Mouse (Mus musculus): Measurements from ENCODE around the gene Sorcs2.
A peak's percentile ranks its signal among the peaks of the same experiment; 100 is the strongest.

Gene Sorcs2

GRCm38 (mm10) chr5:36356659-36357058 lies 41.3 kb downstream of the Sorcs2 start:
- DNase-seq = no peak

- DNase-seq = no peak
Measured at GRCm38 (mm10) chr5:36355683-36356082, 42.3 kb downstream of the Sorcs2 start.

GRCm38 (mm10) chr5:36353679-36354078 lies 44.3 kb downstream of the Sorcs2 start:
- no peak for DNase-seq

GRCm38 (mm10) chr5:36353194-36353593 lies 44.7 kb downstream of the Sorcs2 start:
- no peak for DNase-seq

GRCm38 (mm10) chr5:36346698-36347097 lies 51.2 kb downstream of the Sorcs2 start:
- no peak for DNase-seq

GRCm38 (mm10) chr5:36339283-36339682 lies 58.7 kb downstream of the Sorcs2 start:
- DNase-seq = no peak

- peak; percentile 32 for DNase-seq
Measured at GRCm38 (mm10) chr5:36336252-36336651, 61.7 kb downstream of the Sorcs2 start.

- DNase-seq = no peak
Measured at GRCm38 (mm10) chr5:36335661-36336060, 62.3 kb downstream of the Sorcs2 start.

GRCm38 (mm10) chr5:36334227-36334626 lies 63.7 kb downstream of the Sorcs2 start:
- DNase-seq = no peak

- no peak for DNase-seq
Measured at GRCm38 (mm10) chr5:36330472-36331155, 67.3 kb downstream of the Sorcs2 start.

- no peak for DNase-seq
Measured at GRCm38 (mm10) chr5:36326057-36327010, 71.6 kb downstream of the Sorcs2 start.

GRCm38 (mm10) chr5:36324140-36324572 lies 73.8 kb downstream of the Sorcs2 start:
- DNase-seq = peak; percentile 80

GRCm38 (mm10) chr5:36323526-36323925 lies 74.4 kb downstream of the Sorcs2 start:
- DNase-seq = peak; percentile 58

GRCm38 (mm10) chr5:36321581-36321980 lies 76.4 kb downstream of the Sorcs2 start:
- no peak for DNase-seq

- no peak for DNase-seq
Measured at GRCm38 (mm10) chr5:36320667-36321066, 77.3 kb downstream of the Sorcs2 start.

- no peak for DNase-seq
Measured at GRCm38 (mm10) chr5:36317641-36318368, 80.1 kb downstream of the Sorcs2 start.

GRCm38 (mm10) chr5:36315106-36315505 lies 82.8 kb downstream of the Sorcs2 start:
- no peak for DNase-seq

GRCm38 (mm10) chr5:36313353-36314079 lies 84.4 kb downstream of the Sorcs2 start:
- peak; percentile 68 for DNase-seq

GRCm38 (mm10) chr5:36312926-36313325 lies 85.0 kb downstream of the Sorcs2 start:
- no peak for DNase-seq

- DNase-seq = peak; percentile 58
Measured at GRCm38 (mm10) chr5:36304299-36304980, 93.5 kb downstream of the Sorcs2 start.

GRCm38 (mm10) chr5:36301166-36301565 lies 96.8 kb downstream of the Sorcs2 start:
- no peak for DNase-seq

- no peak for DNase-seq
Measured at GRCm38 (mm10) chr5:36298049-36298448, 99.9 kb downstream of the Sorcs2 start.
